Mouse (Mus musculus) kidney, adult 10 weeks (tissue): Measurements from ENCODE around the gene Plppr2. TPM values are rescaled to one million over a fixed set of nuclear protein-coding genes. Genes with fewer than 3 reads are reported as not detected.

Experiments
- polyA plus RNA-seq: library from polyadenylated mRNA; stranded (reverse); fragments of 350-450 nt; fragmentation: Illumina TruSeq; extraction: RNeasy Lipid Tissue Mini Kit (QIAGEN cat#74804); gene quantifications from one replicate; pipeline ENCODE4 v1.2.3, GENCODE M21; 2014; ENCODE audit warnings: low read depth, low replicate concordance

The Plppr2 gene
- polyA plus RNA-seq, result not detected

GRCm38 (mm10) chr9:21936692-21937570, at the start of gene Plppr2:
TSS of gene Plppr2 (plus strand) at chr9:21937033.

GRCm38 (mm10) chr9:21918035-21918592, 18.7 kb upstream of the Plppr2 start, which contains the start of gene Rab3d:
TSS of gene Rab3d (minus strand) at chr9:21918192.

GRCm38 (mm10) chr9:21927208-21927753, 9.6 kb upstream of the Plppr2 start, which contains the start of the genes Ccdc159 and Tmem205:
TSS of gene Ccdc159 (plus strand) at chr9:21927471.
TSS of gene Tmem205 (minus strand) at chr9:21927556.

GRCm38 (mm10) chr9:21955570-21956281, 18.9 kb downstream of the Plppr2 start, which contains the start of gene Swsap1:
TSS of gene Swsap1 (plus strand) at chr9:21955755.

GRCm38 (mm10) chr9:21963417-21963816, 26.6 kb downstream of the Plppr2 start, which contains the start of gene Epor:
TSS of gene Epor (minus strand) at chr9:21963506.

GRCm38 (mm10) chr9:21989230-21990110, 52.6 kb downstream of the Plppr2 start, which contains the start of gene Rgl3:
TSS of gene Rgl3 (minus strand) at chr9:21989446.

Other genes starting within 250 kb of the Plppr2 start
- gene Ldlr, start 213.6 kb upstream of the Plppr2 start, polyA plus RNA-seq, result 6.7 TPM
- gene Spc24, start 176.7 kb upstream of the Plppr2 start, polyA plus RNA-seq, result 1.2 TPM
- gene Kank2, start 138.3 kb upstream of the Plppr2 start, polyA plus RNA-seq, result 4.7 TPM
- not detected for gene Angptl8, start 101.5 kb upstream of the Plppr2 start, polyA plus RNA-seq
- gene Dock6, start 84.4 kb upstream of the Plppr2 start, polyA plus RNA-seq, result 3.0 TPM
- 1.9 TPM for gene Rab3d, start 18.8 kb upstream of the Plppr2 start, polyA plus RNA-seq
- gene Ccdc159, start 9.6 kb upstream of the Plppr2 start, polyA plus RNA-seq, result not detected
- gene Tmem205, start 9.5 kb upstream of the Plppr2 start, polyA plus RNA-seq, result 0.97 TPM
- 6.1 TPM for gene Swsap1, start 18.7 kb downstream of the Plppr2 start, polyA plus RNA-seq
- not detected for gene Epor, start 26.5 kb downstream of the Plppr2 start, polyA plus RNA-seq
- 2.5 TPM for gene Rgl3, start 52.4 kb downstream of the Plppr2 start, polyA plus RNA-seq
- gene Ccdc151, start 65.6 kb downstream of the Plppr2 start, polyA plus RNA-seq, result not detected
- gene Prkcsh, start 65.8 kb downstream of the Plppr2 start, polyA plus RNA-seq, result 7.0 TPM
- gene Elavl3, start 115.0 kb downstream of the Plppr2 start, polyA plus RNA-seq, result 0.16 TPM
- gene Gm49318, start 134.2 kb downstream of the Plppr2 start, polyA plus RNA-seq, result not detected
- gene Zfp653, start 134.3 kb downstream of the Plppr2 start, polyA plus RNA-seq, result 0.16 TPM
- 8.3 TPM for gene Ecsit, start 148.4 kb downstream of the Plppr2 start, polyA plus RNA-seq
- gene Cnn1, start 162.2 kb downstream of the Plppr2 start, polyA plus RNA-seq, result 5.1 TPM
- 7.7 TPM for gene Elof1, start 180.1 kb downstream of the Plppr2 start, polyA plus RNA-seq
- 3.6 TPM for gene Acp5, start 198.7 kb downstream of the Plppr2 start, polyA plus RNA-seq
- gene Pigyl, start 219.8 kb downstream of the Plppr2 start, polyA plus RNA-seq, result 4.6 TPM